Mouse (Mus musculus) T-helper 1 cell (primary cell): ENCODE data around the gene Sync.

Experiments
- in situ Hi-C: fragments of 300-600 bp; cut with MboI, MseI; formaldehyde crosslinking; loops from one replicate; pipeline ENCODE4 v1.15.1; 2025; ENCODE audit warnings: high pct_unique_total_duplicates

The Sync gene

DNA sequence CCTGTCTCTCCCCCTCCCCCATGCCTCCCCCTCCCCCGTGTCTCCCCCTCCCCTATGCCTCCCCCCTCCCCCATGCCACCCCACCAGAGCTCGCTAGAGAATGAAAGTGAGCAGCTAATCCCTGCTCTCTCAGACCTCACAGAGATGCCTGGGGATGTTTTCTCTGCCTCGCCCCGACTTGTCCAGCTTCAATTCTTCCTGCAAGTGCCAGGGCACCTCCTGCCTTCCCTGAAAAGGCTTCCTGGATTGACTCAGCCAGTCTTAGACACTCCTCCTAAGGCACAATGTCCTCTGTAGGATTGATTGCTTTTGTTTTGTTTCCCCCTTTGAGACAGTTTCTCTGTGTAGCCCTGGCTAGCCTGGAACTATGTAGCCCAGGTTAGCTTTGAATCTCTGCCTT is 26.2 kb upstream of the Sync start, which contains the start of gene C77080:
TSS of gene C77080 (minus strand) at position 209 of the 400 bp plus-strand sequence.
- in situ Hi-C loops: no loop called here

DNA sequence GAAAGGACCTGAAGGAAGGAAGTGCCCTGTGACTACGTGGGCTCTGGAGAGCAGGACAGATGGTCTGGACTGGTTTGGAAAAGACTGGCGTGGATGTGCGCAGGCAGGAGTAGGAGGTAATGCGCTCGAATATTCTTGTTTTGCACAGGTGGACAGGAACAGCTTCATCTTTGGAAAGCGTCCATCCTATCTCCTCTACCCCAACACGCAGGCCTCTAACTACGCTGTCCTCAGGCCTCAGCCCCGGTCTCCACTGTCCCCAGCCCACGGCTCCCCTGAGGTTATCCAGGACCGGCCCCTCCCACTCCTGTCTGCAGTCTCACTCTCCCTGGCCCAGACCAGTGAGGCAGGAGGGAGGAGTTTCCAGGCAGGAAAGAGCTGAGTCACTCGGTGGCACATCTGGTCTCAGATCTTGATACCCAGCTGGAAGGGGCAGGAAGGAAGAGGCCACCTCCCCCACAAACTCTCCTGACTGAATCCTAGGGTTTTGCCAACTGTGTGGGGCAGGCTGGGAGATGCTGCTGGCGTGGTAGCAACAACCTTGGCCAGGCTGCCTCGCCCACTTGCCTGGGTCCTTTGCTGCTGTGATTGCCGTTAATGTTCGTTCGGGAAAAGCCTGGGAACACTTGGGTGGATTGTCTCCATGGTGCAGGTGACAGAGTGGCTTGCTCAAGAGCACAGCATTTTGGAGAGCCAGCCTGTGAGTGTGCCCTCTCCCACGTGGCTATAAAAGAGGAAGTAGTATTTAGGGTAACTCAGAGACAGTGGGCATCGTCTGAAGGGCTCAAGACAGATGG is 24.0 kb upstream of the Sync start:
- in situ Hi-C loops: no loop called here

DNA sequence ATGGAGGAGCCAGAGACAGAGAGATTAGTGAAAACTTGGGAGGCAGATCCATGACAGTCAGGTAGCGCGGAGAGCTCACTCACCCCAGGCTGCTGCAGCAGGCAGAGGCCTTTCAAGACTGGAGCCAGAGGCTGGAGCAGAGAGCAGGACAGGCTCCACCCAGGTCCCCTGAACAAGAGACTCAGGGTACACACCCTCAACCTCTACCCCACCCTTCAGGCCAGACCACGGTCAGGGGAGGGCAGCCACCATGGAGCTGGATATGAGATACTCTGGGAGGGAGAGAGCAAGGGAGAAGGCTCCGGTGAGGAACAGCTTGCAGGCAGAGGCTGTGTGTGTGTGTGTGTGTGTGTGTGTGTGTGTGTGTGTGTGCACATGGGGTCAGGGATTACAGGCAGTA is 21.2 kb upstream of the Sync start:
- in situ Hi-C loops: no loop called here

DNA sequence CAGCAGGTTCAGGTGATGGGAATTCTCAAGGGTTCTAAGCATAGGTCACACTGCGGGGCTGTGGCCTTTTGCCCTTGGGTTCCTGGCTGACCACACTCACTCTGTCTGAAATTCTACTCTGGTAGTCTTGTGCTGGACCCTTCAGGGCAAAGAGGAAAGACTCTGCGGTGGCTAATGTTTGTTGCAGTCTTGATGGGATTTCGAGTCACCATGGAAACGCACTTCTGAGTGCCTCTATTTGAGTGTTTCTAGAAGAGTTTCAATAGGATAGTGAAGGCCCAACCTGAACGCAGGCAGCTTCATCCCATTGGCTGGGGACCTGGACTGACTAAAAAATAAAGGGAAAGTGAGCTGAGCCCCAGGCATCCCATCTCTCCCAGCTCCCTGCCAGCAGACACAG is 20.6 kb upstream of the Sync start:
- in situ Hi-C loops: no loop called here

DNA sequence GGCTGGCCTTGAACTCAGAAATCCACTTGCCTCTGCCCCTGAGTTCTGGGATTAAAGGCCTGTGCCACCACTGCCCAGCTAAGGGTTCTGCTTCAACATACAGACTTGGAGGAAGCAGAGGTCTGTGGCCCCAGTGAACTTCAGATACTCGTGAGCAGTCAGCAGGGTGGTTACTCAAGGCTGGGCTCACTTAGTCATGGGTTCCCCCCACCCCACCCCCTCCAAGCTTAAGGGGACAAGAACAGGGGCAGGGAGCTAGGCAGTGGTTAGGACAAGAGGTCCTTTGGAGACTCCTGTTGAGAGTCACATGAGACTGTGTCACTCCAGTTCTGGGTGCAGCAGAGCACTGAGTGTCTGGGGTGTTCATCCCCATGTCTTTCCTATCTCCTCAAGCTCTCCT is 18.7 kb upstream of the Sync start:
- in situ Hi-C loops: no loop called here

DNA sequence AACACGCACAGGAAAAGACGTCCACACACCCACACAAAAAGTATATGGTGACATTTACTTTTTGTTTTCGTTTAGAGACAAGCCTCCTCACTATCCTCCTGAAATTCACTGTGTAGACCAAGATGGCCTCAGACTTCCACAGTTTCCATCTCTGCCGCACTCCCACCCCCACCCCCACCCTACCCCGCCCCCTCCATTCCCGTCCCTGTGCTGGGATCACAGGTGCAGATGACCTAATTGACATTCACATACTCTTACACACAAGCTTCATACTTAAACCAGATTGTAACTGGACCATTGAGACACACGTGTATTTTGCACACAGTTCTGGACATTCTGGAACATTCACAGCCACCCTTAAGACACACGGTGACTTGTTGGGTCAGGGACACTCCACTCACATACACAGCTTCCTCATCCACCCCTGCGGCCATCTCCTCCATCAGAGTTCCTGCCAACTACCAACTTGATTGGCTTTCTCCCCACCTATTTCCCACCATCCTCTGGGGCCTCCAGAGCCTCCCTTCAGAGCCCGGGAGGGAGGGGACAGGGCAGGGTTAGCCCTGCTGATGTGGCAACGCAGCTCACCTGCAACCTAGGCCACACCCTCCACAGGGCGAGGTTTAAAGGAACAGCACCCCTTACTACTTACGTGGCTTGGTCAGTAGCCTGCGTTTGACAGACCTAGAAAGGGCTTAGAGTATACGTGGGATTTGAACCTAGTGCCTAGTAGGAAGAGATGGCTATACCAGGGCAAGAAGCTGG is 15.2 kb upstream of the Sync start:
- in situ Hi-C loops: loop anchor here (10.0 kb wide), 1 partner anchor 57 kb away; no protein-coding TSS in a partner anchor

DNA sequence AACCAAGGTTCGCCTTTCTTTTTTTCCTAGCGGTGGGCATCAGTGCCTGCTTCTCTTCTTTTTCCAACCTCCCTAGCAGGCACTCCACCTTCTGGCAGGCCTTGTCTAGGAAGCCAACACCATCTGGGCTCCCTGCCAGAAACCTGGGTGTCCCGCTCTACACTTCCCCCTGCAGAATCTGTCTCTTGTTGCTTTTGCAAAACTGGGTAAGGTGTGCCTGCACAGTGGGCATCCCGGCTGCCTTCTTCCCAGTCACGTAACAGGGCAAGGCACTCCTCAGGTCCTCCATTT is 14.7 kb upstream of the Sync start:
- in situ Hi-C loops: loop anchor here (10.0 kb wide), 1 partner anchor 58 kb away; no protein-coding TSS in a partner anchor

DNA sequence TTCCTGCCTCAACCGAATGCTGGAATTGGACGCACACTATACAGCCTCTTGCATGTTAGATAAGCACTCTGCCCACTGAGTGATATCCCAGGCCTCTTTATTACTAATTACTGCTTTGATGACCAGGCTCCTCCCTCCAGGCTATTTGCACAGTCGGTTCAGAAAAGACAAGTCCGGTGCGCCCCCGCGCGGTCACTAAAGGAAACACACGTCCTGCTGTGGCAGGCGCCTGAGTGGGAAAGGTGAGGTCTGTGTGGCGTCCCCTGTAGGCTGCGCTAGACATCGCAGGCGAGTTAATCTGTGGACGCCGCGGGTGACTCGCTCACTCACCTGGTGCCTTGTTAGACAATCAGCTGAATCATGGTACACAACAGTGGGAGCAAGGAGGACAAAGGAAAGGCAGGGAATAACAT is 11.0 kb upstream of the Sync start:
- in situ Hi-C loops: loop anchor here (10.0 kb wide), 1 partner anchor 62 kb away; no protein-coding TSS in a partner anchor

DNA sequence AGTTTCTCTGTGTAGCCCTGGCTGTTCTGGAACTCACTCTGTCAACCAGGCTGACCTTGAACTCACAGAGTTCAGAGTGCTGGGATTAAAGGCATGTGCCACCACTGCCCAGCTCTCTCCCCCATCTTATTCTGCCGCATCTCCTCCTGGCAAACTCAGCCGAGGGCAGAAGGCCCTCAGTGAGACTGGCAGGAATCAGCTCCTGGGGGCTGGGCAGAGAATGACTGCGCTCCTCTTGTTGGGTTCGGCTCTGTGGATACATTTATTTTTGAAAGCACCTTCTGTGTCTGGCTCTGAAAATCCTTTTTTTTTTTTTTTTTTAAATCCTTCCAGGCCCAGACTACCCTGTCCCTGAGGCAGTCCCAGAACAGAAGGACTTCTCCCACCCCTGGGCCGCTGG is 4.6 kb upstream of the Sync start:
- in situ Hi-C loops: no loop called here

DNA sequence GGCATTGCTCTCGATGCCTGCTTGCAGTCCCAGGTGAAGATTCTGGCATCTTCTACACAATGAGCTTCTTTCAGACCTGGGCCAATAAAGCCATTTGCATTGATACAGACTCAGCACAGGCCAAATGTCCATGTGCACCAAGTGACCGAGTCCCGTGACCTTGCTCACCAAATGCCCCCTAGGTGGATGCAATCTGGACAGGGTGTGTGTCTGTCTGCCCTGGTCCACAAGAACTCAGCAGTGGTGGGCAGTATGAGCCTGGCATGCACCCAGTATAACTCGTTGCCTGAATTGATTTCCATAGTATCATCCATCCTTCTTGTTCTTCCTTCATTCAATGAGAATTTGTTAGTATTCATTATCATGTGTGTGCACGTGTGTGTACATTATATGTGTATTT is 4.2 kb upstream of the Sync start:
- in situ Hi-C loops: no loop called here

DNA sequence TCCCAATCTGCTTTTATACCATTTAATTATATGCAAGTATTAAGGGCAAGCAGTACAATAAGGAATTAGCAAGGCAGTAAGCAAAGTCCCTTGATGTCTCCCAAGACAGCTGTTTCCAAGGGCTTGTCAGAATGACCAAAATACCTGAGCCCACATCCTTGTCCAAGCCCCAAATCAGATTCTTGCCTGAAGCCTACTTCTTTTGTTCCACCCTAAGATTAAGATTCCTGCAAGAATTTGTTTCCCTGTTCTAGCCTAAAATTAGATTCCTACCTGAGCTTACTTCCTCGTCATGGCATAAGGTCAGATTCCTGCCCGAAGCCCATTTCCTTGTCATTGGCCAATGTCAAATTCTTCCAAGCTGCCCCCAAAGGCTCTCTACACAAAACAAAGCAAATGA is 2.7 kb upstream of the Sync start:
- in situ Hi-C loops: no loop called here

DNA sequence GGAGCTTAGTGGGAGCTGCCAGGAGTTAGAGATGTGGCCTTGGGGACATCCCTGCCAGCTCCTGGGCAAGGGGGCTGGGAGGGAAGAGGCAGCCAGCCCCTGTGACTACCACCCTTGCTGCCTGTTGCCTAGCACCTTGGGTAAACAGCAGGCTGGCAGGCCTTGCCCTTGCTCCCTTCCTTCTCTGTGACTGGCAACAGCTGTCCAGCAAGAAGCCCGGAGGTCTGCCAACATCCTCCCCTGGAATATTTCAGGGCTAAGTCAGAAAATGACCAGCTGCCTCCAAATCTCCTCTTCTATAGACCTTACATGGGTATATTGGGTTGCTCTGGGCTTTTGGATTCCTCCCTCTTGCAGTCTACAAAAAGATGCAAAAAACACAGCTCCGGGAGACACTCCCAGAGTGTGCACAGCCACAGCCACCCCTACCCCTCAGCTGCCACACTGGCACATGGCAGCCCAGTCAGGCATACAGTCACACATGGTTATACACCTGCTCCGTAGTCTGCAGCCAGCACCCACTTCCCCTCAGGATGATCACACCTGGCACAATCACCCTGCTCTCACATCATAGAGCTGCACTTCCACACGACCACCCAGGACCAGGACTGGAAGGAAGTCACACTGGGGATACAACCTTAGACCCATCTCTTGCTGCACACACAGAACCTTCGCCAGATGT is 1.3 kb upstream of the Sync start:
- in situ Hi-C loops: no loop called here

DNA sequence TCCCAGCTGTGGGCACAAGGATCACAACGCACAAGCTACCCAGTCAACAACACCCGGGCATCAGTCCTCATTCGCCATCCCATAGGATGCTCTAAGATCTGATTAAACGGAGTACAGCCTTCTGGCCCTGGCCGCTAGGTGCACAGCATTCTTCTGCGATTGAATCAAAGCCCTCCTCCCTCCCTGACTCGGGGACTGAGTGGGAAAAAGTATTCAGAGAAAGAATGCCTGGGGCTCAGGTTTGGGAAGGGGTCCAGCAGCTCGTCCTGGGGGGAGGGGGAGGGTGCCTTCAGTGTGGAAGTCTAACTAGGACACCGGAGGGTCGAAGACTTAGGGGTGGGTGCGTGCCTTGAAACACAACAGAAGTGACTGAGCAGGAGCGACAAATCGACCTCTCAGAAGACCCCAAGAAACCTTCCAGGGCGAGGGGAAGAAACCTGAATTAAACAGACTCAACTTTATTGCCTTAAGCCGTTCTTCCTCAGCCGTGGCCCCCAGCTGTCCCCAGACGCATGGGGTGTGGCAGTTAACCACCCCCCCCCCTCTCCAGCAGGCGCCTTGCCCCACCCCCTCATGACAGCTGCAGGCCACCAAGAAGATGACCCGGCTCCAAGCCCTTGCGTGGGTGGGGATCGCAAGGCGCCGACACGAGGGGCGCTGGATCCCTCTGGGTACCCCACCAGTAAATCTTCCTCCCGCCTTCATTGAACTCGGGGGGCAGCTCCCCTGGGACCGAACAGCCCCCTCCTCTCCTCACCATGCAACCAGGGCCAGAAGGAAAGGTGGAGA is 540 bp upstream of the Sync start:
- in situ Hi-C loops: no loop called here

DNA sequence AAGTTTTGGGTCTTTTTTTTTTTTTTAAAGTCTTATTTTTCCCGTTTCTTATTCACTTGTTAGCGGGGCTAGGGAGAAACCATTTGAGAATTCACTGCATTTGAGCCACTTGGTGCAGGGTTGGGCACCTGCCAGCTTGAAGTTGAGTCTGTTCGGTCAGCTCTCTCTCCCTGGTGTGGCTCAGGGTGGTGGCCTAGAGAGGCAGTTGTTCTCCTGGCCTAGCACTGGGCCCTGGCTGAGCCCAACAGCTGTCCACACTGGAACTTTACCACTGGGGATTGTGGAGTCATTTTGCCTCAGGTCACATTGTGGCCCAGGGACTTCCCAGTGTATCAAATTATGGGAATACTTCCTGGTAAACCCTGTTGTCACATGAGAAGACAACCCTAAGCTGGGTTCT is 650 bp downstream of the Sync start:
- in situ Hi-C loops: no loop called here

DNA sequence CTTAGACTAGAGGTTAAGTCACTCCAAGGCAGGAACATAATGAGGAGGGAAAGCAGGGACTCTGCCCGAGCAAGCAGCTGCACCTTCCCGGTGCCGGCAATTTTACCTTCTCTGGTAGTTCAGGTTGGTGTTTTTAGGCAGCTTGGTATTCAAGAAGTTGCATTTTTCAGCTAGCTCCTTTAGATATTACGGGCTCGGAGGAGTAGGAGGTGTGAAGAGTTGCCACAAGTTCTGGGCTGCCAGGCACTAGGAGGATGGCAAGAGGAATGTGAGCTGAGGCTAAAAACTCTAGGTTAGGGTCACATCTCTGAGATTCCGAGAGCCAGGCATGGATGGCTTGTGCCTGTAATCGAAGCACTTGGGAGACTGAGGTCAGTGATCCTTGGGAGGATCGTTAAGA is 2.3 kb downstream of the Sync start:
- in situ Hi-C loops: no loop called here

DNA sequence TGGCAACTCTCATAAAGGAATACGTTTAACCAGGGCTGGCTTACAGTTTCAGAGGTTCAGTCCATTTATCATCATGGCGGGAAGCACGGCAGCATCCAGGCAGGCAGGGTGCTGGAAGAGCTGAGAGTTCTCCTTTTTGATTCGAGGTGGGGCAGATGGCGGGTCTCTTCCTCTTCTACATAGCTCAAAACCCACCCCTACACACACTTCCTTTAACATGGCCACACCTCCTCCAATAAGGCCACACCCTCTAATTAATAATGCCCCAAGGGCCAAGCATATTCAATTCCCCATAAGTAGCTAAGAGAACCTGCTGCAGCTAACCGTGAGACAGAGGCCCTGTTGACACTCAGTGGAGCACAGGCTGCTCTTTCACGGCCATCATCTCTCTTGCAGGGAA is 5.4 kb downstream of the Sync start:
- in situ Hi-C loops: no loop called here

DNA sequence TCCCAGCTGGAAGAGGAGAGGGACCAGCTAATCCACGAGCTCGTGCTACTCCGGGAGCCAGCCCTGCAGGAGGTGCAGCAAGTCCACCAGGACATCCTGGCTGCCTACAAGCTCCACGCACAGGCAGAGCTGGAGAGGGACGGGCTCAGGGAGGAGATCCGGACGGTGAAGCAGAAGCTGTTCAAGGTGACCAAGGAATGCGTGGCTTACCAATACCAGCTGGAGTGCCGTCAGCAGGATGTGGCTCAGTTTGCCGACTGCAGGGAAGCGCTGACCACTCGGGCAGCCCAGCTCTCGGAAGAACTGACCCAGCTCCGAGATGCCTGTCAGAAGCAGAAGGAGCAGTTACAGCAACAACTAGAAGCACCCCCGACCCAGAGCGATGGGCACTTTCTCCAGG is 6.3 kb downstream of the Sync start:
- in situ Hi-C loops: no loop called here

DNA sequence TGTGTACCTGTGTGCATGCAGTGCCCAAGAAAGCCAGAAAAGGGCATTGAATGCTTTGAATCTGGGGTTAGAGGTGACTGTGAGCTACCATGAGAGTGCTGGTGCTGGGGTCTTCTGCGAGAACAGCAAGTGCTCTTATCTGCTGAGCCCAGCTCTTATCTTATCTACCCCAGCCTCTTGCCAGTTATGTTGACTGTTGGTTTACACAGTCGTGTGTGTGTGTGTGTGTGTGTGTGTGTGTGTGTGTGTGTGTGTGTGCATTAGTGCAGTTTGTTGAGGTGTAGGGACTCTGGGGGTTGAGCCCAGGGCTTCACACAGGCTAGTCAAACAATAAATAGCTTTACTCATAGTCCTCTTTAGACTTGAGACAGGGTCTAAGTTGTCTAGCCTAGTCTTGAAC is 7.8 kb downstream of the Sync start:
- in situ Hi-C loops: no loop called here

DNA sequence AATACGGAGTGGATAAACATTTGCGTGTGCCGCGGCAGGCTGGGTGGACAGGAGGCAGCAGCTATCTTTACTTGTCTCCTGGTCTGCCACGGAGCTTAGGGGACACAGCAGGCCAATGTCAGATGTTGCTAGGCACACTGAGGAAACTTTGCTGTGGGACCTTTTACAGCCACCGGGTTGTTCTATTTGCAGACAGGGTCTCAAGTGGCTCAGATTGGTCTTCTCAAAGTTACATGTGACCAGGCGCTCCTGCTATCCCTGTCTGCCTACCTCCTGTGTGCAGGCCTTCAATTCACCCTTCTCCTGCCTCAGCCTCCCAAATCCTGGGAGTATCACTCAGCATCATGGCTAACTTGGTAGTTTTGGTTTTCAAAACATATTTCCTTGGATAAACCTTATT is 8.6 kb downstream of the Sync start:
- in situ Hi-C loops: no loop called here

DNA sequence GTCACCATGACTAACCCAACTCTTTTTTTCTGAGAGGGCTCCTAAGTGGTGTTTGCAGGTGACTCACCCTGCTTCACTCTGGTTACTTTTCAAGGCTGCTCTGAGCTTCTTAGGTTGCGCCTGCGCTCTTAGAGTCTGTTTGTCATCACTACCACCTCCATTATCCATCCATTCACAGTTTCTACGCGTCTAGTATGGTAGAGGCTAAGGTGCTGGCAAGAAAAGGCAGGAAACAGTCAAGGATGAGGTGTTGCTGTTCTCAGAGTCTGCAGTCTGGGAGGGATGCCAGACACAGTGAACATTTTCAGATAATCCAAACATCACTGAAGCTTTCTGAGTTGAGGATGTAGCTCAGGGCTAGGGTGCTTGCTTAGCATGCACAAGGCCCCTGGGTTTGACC is 10.3 kb downstream of the Sync start:
- in situ Hi-C loops: no loop called here

DNA sequence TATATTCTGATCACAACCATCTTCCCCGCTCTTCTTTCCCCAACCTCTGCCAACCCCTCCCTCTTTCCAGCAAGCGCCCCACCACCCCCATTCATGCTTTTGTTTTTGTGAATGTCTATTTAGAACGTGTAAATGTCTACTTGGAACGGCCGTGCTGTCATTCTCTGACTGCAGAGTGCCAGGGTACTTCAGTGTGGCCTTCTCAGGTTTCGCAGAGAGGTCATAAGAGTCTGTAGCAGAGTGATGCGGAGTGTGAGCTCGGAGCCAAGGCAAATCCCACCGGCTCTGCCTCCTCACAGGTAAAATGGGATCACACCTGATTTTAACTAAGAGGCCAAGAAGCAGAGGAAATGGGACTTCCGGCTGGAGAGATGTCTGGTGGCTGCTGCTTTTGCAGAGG is 11.7 kb downstream of the Sync start:
- in situ Hi-C loops: no loop called here

DNA sequence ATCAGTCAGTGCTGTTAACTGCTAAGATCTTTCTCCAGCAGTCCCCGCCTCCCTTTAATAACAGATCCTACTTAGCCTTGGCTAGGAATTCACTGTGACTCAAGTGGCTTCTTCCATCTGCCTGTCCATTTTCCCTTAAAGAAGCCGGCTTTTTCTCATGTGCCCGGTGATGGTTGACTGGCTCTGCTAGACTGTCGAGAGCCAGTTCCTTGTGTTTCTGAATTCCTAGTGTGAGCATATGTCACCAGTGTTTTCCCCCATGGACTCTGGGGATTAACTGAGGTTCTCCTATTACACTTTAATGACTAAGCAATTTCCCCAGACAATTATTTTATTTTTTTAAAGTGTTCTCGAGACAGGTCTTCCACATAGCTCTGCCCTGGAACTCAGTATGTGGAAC is 16.0 kb downstream of the Sync start:
- in situ Hi-C loops: no loop called here
